Mouse (Mus musculus): ENCODE results near the gene Gfra4. TPM values are rescaled to one million over a fixed set of nuclear protein-coding genes. Genes with fewer than 3 reads are reported as not detected.

Gfra4 gene
- polyA plus RNA-seq, 1 experiment from 2014 or later: 30.9 TPM

DNA sequence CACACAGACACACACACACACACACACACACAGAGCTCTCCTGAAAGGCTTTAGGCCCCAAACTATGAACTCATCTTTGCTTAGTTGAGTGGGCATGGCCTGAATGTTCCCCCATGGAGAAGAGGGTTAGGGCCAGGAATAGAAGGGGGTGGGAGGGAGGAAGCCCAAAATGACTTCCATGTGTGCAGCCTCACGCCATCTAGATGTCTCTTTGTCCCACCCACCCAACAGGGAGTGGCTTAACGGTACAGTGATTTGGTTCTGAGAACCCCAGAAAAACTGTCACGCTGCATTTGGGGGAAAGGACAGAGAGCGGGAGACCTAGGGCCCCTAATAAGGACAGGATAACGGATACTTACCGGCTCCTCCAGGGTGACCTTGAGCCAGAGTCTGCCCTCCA lies 17.9 kb upstream of the Gfra4 start:
- no peaks in the 10 kb centered on the region for H3K36me3 ChIP-seq
- H3K4me3 ChIP-seq: no peak overlapping the region
- H3K4me1 ChIP-seq: peaks cover 4% of the 10 kb centered on the region
- WGBS: 69% methylated on average over 6 of the region's 6 CpGs
- H3K27me3 ChIP-seq: peaks cover 19% of the 10 kb centered on the region
- no peaks in the 10 kb centered on the region for H3K9me3 ChIP-seq
- ATAC-seq (replicated peaks): no peak
- H3K9ac ChIP-seq (replicated peaks): no peak overlapping the region
- H3K27ac ChIP-seq (replicated peaks): no peak overlapping the region
- no peak overlapping the region for H3K4me2 ChIP-seq (replicated peaks)

DNA sequence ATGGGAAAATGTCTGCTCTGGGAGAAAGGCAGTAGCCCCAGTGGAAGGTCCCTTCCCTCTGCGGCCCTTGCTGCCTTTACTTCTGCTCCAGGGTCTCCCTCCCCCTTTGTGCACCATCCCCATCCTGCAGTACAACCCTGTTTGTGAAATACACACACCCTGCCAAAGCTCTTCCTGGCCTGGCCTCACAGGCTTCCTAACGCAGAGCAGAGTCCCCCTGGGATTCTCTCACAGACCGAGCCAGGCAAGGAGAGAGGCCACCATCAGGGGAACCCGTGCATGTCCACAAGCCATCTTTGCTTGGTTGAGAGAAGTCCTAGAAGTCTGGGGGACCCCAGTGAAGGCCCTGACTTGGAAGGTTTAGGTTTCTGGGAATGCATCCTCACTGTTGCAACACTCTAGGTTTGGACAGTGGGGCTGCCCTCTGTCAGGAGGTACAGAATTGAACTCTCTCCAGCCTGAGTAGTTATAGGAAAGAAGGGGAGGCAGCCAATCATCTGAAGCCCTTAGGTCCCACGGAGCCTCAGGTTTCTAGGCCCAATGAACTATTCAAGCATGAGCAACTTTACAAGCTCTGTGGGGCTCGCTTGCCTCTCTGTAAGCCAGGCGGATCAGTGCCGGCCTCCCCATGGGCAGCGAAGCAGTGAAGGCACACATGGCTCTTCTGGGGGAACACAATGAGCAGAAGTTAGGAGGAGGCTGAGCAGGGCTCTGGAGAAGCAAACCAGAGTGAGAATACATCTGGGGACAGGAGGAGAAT lies 17.1 kb upstream of the Gfra4 start:
- Histone ChIP-seq H3K4me1 (peaks cover 6% of the 10 kb centered on the region), H3K4me3 (no peak overlapping the region), H3K9me3 (no peaks in the 10 kb centered on the region), H3K27ac (replicated peaks) (no peak overlapping the region), H3K4me2 (replicated peaks) (no peak overlapping the region), H3K9ac (replicated peaks) (no peak overlapping the region), H3K36me3 (no peaks in the 10 kb centered on the region), H3K27me3 (peaks cover 27% of the 10 kb centered on the region)
- WGBS: 60% methylated on average over 9 of the region's 9 CpGs
- ATAC-seq (replicated peaks): no peak

DNA sequence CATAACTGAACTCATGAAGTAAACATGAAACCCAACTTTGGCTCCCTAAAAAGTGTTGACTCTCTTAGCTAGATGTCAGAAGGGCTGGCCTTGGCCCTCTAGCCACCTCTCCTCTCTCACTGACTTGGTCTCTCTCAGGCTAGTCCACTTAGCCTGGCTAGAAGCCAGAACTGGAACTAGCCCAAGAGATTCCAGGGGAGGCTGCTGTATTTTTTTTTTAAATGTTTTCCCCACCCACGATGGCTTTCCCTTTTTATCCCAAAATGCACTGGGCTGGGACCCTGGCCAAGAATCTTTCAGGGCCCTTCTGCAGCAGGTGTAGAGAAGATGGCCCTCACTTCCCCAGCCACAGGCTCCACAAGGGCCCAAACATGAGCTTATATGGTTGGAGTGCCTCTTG lies 16.5 kb upstream of the Gfra4 start:
- Histone ChIP-seq H3K9me3 (no peaks in the 10 kb centered on the region), H3K27ac (replicated peaks) (no peak overlapping the region), H3K9ac (replicated peaks) (no peak overlapping the region), H3K4me1 (peaks cover 12% of the 10 kb centered on the region), H3K4me3 (no peak overlapping the region), H3K4me2 (replicated peaks) (no peak overlapping the region), H3K36me3 (no peaks in the 10 kb centered on the region), H3K27me3 (peaks cover 33% of the 10 kb centered on the region)
- ATAC-seq (replicated peaks): no peak
- 19% methylated on average over 1 of the region's 1 CpGs for WGBS

DNA sequence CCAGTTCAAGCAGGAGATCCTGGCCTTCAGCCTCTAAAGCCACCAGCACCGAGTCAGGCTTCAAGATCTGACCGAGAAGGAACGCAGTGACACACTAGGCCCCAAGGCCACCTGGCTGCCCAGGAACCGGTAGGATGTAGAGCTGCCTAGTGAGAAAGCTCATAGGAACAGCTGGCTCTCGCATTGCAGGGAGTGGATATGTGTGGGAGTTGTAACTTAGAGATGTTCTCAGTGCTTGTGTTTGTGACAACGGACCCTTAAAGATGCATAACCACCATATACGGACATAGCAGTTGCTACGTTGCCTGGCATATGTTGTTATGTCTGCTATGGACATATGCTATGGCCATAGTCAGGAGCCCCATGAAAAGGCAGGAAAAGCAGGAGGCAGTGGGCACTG lies 15.8 kb upstream of the Gfra4 start:
- Histone ChIP-seq H3K4me2 (replicated peaks) (no peak overlapping the region), H3K27ac (replicated peaks) (no peak overlapping the region), H3K36me3 (no peaks in the 10 kb centered on the region), H3K4me1 (peaks cover 18% of the 10 kb centered on the region), H3K9me3 (no peaks in the 10 kb centered on the region), H3K9ac (replicated peaks) (no peak overlapping the region), H3K27me3 (peaks cover 40% of the 10 kb centered on the region), H3K4me3 (no peak overlapping the region)
- WGBS: 95% methylated on average over 8 of the region's 8 CpGs
- no peak for ATAC-seq (replicated peaks)

DNA sequence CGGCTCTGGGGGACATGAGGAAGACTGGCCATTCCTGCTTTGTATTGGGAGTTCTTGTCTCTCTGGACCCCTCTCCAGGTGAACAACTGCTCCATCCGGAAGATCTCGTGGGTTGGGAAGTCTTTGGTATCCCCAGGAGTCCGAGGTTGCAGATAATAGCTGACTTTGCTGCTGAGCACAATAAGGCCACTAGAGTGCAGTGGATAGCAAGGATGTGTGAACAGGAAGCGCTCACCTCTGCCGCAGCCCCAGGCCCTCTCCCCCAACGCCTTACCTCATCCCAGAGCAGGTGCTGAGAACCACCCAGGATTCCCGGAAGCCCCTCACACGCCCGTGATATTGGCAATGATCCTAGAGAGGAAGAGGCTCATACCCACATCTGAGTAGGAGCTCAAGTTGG lies 13.3 kb upstream of the Gfra4 start:
- peaks cover 44% of the 10 kb centered on the region for H3K27me3 ChIP-seq
- WGBS: 4% methylated on average over 10 of the region's 10 CpGs
- H3K27ac ChIP-seq (replicated peaks): no peak overlapping the region
- no peak overlapping the region for H3K4me3 ChIP-seq
- ATAC-seq (replicated peaks): no peak
- H3K36me3 ChIP-seq: no peaks in the 10 kb centered on the region
- no peaks in the 10 kb centered on the region for H3K9me3 ChIP-seq
- H3K4me1 ChIP-seq: peaks cover 15% of the 10 kb centered on the region
- no peak overlapping the region for H3K4me2 ChIP-seq (replicated peaks)
- no peak overlapping the region for H3K9ac ChIP-seq (replicated peaks)

DNA sequence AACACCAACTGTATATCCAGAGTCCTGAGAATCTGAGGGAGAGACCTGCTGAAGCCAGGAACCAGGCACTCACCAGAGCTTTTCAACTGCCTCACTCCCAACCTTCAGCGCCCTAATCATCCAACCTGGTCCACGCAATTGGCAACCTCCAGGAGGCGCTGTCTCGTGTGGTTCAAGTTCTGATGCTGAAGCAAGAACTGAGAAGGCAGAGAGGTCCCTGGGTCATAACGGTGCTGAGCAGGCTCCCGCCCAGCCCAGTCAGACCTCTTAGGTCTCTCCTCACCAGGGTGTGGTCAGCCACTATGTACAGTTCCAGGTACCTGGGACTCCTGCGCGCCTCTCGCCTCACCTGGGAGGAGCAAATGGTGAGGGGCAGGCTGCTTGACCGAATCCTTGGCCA lies 12.7 kb upstream of the Gfra4 start:
- 1% methylated on average over 10 of the region's 10 CpGs for WGBS
- Histone ChIP-seq H3K9me3 (no peaks in the 10 kb centered on the region), H3K9ac (replicated peaks) (no peak overlapping the region), H3K4me3 (no peak overlapping the region), H3K27ac (replicated peaks) (no peak overlapping the region), H3K4me2 (replicated peaks) (no peak overlapping the region), H3K36me3 (no peaks in the 10 kb centered on the region), H3K4me1 (peaks cover 15% of the 10 kb centered on the region), H3K27me3 (peaks cover 44% of the 10 kb centered on the region)
- no peak for ATAC-seq (replicated peaks)

DNA sequence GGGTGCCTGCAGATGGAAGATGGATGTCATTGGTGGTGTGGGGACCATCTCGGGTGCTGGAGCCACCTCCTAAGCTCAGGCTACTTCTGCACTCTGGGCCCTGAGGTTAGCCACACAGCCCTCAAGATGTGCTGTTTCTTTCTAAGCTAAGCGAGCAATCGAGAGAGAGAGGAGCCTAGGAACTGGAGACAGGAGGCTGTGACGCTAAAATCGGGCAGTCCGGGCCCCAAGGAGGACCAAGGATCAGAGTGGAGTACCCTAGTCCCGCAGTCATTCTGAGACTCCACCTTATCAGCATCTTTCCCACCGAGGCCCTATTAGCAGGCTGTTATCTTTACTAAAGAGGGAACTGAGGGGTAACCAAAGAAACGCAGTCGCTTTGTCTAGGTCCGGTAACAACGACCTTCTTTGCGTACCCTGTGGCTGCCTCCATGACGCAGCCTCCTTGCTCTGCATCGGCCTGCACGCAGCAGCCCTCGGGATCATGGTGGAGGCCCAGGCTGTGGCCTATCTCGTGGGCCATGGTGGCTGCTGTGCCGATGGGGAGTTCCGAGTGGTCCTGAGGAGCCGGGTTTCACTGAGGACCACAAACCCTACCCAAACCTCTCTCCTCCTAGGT lies 11.9 kb upstream of the Gfra4 start:
- Histone ChIP-seq H3K36me3 (no peaks in the 10 kb centered on the region), H3K27me3 (peaks cover 44% of the 10 kb centered on the region), H3K9ac (replicated peaks) (no peak overlapping the region), H3K4me2 (replicated peaks) (peak overlapping the region; percentile 48), H3K4me1 (peaks cover 15% of the 10 kb centered on the region), H3K9me3 (no peaks in the 10 kb centered on the region), H3K4me3 (peak overlapping the region; percentile 30), H3K27ac (replicated peaks) (no peak overlapping the region)
- ATAC-seq (replicated peaks): 0 out of 2 replicates have a peak, but pooled peaks have one; percentile 23
- WGBS: 3% methylated on average over 21 of the region's 21 CpGs

DNA sequence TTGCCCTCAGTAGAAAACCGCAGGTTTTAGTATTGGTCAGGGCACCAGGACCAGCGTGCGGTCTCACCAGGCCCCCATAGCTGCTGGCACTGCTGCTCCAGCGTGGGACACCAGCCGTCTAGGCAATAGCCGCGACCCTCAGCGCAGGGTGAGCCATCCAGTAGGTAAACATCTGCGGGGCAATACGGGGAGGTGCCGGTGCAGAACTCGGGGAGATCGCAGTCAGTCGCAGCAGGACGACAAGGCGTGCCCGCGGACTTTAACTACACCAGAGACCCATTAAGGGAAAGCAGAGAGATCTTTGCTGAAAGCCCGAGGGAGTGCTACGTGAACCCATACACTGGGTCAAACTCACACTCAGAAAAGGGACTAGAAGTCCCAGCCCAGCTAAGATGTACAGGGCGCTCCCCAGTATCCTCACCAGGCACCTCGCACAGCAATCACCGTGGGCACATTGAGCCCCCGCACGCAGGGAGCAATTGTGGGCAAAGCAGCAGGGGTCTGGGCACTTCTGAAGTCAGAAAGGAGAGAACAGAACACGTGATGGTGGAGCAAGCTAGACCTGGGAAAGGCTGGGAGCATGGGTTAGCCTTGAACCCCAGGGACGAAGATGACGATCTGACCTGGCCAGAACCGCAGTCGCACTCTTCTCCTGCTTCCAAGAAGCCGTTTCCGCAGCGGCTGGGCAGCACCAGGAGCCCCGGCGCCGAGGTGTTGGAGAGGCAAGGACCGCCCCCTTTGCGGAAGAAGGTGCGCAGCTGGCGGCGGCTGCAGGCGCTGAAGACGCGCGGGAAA lies 11.2 kb upstream of the Gfra4 start:
- no peak overlapping the region for H3K9ac ChIP-seq (replicated peaks)
- H3K27ac ChIP-seq (replicated peaks): no peak overlapping the region
- peaks cover 15% of the 10 kb centered on the region for H3K4me1 ChIP-seq
- 1% methylated on average over 45 of the region's 45 CpGs for WGBS
- no peak for ATAC-seq (replicated peaks)
- no peaks in the 10 kb centered on the region for H3K36me3 ChIP-seq
- peak overlapping the region; percentile 30 for H3K4me3 ChIP-seq
- H3K4me2 ChIP-seq (replicated peaks): peak overlapping the region; percentile 48
- peaks cover 44% of the 10 kb centered on the region for H3K27me3 ChIP-seq
- no peaks in the 10 kb centered on the region for H3K9me3 ChIP-seq

DNA sequence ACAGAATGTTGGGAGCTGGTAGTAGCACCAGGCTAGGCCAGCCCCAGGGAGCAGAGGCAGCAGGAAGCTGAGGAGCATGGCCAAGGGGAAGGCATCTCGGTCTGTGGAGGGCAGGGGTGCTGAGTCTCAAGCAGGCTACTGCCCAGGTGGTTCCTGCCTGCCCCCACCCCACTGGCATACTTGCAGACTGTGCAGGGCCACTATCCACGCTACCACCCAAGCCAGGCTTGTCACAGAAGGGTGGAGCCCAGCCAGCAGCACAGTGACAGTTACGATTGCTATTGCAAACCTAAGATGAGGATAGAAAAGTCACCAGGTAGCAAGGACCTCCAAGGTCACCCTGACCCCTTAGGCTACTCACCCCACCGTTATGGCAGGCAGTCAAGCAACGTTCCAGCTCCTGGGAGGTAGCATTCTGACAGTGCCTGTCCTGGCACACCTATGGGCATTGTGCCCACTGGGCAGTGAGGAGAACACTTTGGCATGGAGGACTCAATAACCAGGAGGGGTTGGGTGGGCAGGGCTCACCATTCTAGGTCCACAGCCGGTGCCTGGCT lies 10.1 kb upstream of the Gfra4 start:
- 73% methylated on average over 6 of the region's 6 CpGs for WGBS
- no peak for ATAC-seq (replicated peaks)
- no peak overlapping the region for H3K4me2 ChIP-seq (replicated peaks)
- no peak overlapping the region for H3K4me3 ChIP-seq
- H3K4me1 ChIP-seq: peaks cover 15% of the 10 kb centered on the region
- no peak overlapping the region for H3K9ac ChIP-seq (replicated peaks)
- H3K9me3 ChIP-seq: no peaks in the 10 kb centered on the region
- H3K27me3 ChIP-seq: peaks cover 44% of the 10 kb centered on the region
- no peak overlapping the region for H3K27ac ChIP-seq (replicated peaks)
- H3K36me3 ChIP-seq: no peaks in the 10 kb centered on the region

DNA sequence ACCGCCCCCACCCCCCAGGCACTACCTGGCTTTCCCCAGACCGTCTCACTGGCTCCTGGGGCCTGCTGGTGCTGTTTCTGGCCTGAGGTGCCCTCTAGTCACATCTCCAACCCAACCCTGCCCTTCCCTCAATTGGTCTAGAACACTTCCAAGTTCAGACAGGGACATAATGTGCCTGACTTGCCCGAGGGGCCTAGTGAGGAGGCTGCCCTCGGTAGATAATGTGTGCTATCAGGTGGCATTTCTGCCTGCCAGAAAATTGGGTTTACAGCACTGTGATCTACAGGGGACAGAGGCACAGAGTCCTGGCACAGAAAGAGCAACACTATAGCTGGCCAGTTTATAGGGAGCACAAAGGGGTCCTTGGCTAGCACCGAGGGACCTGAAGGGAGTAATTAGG lies 9.2 kb upstream of the Gfra4 start:
- H3K9me3 ChIP-seq: no peaks in the 10 kb centered on the region
- H3K9ac ChIP-seq (replicated peaks): no peak overlapping the region
- peaks cover 44% of the 10 kb centered on the region for H3K27me3 ChIP-seq
- H3K27ac ChIP-seq (replicated peaks): no peak overlapping the region
- whole genome bisulfite sequencing: 75% methylated on average over 5 of the region's 5 CpGs
- no peaks in the 10 kb centered on the region for H3K36me3 ChIP-seq
- ATAC-seq (replicated peaks): no peak
- H3K4me1 ChIP-seq: peaks cover 15% of the 10 kb centered on the region
- no peak overlapping the region for H3K4me2 ChIP-seq (replicated peaks)
- no peak overlapping the region for H3K4me3 ChIP-seq

DNA sequence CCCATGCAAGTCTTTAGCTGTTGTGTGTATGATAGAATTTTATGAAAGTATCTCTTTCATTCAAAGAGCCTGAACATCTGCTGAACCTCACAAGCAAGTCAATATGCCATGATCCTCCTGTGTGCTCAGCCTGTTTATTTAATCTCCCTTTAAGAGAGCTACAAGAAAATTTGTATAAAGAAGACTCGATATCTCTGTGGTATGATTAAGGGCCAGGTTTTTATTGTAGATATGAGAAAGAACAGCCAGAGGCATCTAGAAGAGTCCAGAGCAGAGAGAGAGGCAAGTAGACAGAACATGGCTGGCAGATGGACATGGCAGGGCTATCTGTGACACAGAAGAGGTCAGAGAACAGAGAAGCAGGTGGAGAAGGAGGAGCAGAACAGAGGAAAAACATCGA lies 3.1 kb upstream of the Gfra4 start:
- Histone ChIP-seq H3K27me3 (peaks cover 2% of the 10 kb centered on the region; the same call in 1 of the 2 replicates), H3K4me3 (no peak overlapping the region), H3K36me3 (no peaks in the 10 kb centered on the region), H3K27ac (replicated peaks) (no peak overlapping the region), H3K4me2 (replicated peaks) (no peak overlapping the region), H3K9me3 (no peaks in the 10 kb centered on the region), H3K4me1 (peaks cover 6% of the 10 kb centered on the region), H3K9ac (replicated peaks) (no peak overlapping the region)
- ATAC-seq (replicated peaks): no peak
- 85% methylated on average over 2 of the region's 2 CpGs for WGBS

Data from forebrain, embryonic 15.5 days (tissue).